Mouse (Mus musculus): ENCODE data around the gene Rora.

Rora gene

DNA sequence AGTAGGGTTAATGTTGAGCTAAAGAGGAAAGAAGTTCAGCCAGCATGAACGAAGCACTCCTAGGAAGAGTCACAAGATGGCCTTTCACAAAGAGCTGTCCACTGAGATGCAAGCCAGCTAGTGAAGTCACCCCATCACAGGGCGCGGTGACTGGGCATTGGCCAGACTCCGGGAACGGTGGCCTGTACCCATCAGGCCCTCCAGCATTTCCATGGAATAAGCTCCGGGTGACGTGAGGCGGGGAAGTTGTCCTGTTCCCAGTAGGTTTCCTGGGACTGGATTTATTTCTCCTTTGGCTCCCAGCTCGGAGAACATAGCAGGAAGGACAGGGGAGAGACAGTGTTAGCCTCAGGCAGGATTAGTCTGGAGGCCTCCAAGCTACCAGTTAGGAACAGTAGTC is 481.0 kb downstream of the Rora start:
- DNase-seq (ENCODE audit: low read depth, low spot score), result peak; percentile 75

DNA sequence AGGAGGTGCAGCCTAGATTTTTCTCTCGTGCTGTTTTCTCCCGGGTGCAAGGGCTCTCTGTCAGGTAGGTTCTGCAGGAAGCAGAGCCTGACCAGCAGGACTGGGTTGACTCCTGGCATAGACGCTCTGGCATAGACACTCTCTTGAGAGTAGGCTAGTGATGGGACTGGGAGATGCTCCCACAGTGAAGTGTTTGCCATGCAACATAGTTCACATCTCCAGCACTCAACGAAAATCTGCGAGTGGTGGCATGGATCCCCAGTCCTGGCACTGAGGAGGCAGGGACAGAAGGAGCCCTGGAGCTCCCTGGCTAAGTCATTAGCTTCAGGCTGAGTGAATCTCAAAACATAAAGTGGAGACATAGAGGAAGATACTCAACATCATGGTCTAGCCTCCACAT is 483.2 kb downstream of the Rora start:
- DNase-seq (ENCODE audit: low read depth, low spot score), result no peak

DNA sequence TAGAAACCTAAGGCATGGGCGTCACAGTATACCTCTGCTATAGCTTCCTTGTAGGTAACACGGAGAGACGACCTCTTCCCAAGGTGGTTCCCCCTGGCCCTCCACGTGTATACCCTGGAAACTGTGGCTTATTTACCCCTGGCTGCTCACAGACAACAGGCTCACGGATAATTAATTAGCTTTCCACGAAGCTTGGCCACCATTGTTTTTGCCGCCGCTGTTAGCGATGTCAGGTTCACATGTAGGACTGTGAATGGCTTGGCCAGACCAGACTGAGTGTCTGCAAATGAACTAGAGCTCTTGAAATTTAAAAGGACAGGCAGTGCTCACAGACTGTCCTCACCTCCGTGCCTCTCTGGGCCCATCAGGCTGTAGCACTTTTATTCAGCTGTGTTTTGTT is 483.8 kb downstream of the Rora start:
- no peak for DNase-seq (ENCODE audit: low read depth, low spot score)

DNA sequence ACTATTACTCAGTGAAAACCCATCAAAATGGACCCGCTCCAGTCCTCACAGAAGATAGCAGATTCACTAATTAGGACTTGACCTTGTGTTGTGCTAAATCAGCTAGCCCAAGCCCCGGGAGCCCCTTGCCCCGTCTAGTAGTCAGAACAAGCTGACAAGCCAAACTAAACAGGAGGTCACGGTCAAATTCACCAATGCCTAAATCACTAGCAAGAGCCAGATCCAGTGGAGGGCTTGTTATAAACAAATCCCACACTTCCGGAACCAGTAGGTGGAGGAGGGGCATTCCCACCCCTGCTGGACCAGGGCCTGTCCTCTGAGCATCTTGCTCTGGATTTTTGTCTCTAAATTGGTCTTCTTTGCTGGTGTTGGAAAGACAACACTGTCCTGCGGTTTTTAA is 486.6 kb downstream of the Rora start:
- no peak for DNase-seq (ENCODE audit: low read depth, low spot score)

DNA sequence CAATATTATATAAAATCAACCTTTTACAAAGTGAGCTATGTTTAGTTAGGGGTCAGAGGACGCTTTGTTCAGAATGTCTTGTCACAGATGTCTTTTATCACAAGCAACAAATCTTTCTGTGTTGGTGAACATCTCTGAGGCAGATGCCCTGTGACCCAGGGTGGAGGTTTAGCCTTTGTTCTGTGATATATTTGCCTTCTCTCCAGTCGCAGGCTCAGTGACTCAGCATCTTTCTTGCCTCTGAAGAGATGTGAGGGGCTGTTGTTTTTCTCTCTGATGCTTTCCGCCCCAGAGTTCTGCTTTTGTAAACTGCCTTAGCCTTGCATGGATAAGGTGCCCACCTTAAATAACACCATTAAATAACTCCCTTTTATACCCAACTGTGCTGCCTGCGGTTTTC is 488.3 kb downstream of the Rora start:
- DNase-seq (ENCODE audit: low read depth, low spot score), result no peak

DNA sequence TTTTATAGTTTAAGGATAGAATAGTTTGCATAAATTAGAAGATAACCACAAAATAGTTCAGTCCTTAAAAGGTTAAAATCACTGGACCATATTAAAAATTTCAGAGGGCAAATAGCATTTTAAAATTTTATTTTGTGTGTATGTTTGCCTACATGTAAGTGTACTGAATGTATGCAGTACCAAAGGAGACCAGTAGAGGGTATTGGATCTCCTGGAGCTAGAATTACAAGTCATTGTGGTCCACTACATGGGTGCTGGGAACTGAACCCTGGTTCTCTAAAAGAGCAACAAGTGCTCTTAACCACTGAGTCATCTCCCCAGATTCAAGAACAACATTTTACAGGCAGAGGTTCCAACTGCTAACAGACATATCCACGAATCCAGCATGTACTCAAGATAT is 493.4 kb downstream of the Rora start:
- no peak for DNase-seq (ENCODE audit: low read depth, low spot score)

DNA sequence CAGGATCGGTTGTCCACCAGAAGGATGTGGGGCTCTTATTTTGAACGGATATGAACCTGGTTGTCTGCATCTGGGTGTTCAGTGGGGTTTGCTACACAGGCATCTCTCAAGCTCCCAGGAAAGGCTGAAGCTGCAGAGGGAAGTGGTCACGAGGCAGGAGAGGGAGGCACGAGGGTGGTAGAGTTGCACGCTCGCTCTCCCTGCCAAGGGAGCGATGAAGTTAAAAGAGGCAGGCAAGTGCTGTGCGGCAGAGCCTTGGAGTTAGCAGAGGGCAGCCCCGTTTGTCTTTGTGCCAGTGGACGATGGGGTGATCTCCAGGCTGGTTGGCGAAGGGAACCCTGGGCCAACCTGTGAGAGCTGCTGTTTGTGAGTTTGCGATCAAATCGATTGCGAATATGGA is 496.6 kb downstream of the Rora start:
- DNase-seq (ENCODE audit: low read depth, low spot score), result peak; percentile 70

DNA sequence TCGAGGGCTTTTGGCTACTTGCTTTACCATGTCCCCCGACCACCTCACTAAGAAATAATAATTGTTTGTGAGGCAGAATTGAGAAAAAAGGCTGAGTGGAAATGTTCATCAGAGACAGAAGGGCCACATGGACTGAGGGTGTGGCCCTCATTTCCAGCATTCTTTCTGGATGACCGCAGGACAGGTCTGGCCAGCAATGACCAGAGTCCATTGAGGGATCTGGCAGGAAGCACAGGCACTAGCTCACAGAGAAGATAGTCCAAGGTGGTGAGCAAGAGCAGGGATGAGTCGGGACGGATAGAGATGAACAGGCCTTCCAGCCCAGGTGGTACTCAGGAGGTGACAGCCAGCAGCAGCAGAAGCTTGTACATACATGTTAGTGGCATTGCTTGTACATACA is 501.1 kb downstream of the Rora start:
- peak; percentile 60 for DNase-seq (ENCODE audit: low read depth, low spot score)

DNA sequence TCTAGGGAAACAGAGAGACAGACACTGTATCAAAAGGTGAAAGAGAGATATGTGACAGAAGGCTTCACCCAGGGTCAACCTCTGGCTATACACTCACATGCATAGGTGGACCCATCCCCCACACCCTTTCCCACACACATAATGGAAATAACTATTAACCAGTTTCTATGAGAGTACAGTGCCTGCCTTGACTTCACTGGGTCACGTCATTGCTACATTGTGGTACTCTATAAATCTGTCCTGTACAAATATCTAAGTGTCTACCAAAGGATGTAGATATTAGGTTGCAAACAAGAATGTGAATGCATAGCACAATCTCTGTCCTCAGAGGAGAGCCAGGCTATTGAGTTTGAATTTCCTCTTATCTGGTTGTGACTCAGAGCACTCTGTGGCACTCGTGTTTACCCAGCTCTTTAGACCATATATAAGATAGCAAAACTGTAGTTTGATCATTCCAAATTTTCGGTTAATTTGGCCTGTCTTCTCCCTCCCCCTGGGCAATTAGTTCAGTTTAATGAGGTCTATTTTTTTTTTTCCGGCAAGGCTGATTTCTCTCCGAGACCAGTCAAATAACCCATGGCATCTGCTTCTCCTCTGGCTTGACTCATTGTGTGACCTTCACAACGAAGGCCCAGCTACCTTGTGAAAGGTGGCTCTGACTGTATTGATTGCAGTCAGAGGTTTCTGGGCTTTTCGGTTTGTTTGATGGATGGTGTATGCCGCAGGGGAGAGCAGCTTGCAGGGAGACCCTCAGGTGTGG is 502.4 kb downstream of the Rora start:
- DNase-seq (ENCODE audit: low read depth, low spot score), result no peak

DNA sequence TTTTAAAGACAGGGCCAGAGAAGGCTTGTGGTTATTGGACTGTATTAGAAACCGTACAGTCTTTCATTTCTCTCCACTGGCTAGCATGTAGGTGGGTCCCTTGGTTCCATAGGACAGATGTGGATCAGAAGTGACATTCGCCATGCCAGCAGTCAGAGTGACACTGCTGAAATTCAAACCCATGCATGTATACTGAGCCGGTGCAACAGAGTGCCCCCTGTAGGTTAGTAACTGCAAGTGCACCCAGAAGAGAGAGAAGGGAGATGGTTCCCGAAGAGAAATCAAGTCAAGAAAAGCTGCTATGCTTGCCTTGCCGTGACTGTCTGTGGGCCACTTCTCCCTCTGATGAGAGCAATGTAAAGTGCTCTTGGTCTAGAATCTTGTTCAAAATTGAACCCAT is 507.2 kb downstream of the Rora start:
- no peak for DNase-seq (ENCODE audit: low read depth, low spot score)

DNA sequence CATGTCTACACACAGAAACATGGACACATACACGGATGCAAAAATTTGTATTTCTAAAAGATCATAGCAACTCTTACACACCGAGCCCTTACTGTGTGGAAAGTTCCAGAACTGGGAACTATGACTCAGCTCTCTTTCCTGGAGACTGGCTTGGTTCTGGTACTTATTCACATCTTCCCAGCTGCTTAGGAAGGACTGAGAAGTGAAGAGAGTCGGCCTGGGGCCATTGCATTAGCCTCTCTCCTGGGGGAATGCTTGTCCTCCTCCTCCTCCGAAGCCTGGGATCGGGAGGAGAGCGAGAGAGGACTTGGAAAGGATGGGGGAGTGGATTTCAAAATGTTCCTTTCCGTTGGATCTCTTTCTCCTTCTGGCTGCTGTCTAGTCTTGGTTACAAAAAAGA is 511.1 kb downstream of the Rora start:
- peak; percentile 85 for DNase-seq (ENCODE audit: low read depth, low spot score)

DNA sequence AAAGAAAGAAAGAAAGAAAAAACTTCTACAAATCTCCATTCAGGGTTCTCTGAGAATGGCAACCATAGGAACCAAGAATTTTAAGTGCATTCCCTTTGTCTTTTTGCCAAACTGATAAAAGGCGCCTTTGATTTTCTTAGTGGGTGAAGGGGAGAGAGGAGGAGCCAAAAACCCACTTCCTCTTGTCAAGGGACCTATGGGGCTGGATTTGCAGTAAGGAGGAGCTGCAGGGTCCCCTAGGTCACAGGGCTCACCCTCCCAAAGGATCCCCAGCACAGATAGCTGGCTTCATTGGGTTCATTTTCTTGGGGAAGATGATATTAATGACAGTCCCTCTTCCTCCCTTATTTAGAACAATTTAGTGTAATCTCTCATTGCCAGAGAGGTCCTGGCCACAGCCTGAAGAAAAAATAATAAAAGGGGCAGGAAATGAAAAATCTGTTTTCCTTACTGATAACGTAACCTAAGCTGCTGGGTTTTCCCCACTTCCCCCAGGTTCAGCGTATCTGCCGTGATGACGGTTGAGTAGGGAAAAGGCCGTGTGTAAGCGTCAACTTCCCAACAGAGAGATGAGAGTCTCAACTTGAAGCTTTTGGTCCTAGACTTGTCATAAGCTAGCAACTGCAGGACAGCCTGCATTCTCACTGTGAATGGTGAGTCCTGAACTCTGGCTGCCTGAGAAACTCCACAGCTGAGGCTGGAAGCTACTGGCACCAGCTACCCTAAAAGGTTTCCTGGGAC is 511.7 kb downstream of the Rora start:
- DNase-seq (ENCODE audit: low read depth, low spot score), result no peak

DNA sequence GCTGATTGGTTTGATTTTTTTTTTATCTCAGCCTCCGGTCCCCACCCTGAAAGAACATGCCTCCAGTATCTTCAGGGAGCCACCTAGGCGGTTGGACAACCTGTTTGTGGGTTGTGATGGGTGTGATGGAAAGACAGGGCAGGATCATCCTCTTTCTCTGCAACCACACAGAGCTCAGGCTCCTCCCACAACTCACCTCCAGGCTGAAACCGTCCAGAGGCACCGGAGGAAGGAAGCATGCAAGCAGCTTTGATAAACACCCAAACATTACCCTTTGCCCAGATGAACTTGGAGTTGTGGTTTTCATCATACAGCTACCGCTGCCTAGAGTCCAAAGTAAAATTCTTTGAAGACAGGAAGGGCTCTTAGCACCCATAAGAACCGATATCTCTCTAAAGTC is 520.5 kb downstream of the Rora start:
- no peak for DNase-seq (ENCODE audit: low read depth, low spot score)

DNA sequence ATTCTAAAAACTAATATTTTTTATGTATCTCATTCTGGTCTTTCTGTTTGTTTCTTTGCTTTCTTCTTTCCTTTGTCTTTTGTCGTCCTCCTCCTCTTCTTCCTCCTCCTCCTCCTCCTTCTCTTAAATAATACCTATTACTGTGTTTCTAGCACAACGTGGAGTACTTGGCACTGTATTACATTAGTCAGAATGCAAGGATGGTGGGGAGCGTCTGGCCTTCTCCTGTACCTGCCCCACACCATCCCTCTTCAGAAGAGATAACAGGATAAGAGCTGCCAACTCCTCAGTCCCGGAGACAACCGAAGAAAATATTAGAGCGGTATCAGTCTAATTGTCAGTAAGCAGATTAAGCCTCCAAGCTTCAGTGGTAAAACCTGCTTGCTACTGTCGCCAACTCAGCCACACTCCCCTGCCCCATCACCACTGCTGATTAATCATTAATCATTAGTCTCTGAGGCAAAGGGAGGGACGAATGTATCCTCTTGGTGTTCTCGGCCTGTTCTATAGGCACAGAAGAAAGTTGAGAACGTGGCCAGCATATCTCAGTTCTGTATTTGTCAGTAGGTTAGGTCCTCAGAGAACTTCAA is 521.0 kb downstream of the Rora start:
- DNase-seq (ENCODE audit: low read depth, low spot score), result no peak

DNA sequence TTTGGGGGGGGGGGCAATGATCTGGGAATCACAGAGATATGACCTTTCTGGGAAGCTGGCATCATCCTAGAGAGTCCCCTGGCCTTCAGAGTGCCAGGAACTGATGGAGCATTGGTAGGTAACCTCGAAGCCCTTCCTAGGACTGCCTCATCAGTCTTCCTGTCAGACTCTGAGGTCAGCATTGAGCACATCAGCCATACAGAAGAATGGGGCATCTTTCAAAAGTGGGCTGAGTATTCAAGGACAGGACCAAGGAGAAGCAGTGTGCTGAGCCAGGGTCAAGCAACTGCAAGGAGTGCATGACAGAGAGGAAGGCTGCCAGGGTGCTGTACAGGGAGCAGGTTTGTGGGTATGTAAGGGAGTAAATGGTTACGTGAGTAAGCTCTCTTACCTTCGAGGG is 523.4 kb downstream of the Rora start:
- no peak for DNase-seq (ENCODE audit: low read depth, low spot score)

DNA sequence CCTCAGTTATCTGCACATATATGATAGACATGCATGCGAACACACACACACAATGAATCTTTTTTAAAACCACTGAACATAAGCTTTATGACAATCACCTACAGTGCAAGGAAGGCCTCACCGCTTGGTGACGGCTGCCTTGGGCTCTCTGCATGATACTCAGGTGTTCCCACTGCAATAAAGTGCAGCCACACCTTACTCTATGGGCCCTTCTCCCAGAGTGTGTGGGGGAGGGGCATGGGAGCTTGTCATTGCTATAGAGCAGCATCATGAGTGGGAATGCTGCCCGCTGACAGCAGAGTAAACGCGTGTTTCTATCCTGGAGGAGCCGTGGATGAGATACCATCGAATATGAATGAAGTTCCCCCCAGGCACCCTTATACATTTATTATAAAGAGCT is 525.6 kb downstream of the Rora start:
- no peak for DNase-seq (ENCODE audit: low read depth, low spot score)

DNA sequence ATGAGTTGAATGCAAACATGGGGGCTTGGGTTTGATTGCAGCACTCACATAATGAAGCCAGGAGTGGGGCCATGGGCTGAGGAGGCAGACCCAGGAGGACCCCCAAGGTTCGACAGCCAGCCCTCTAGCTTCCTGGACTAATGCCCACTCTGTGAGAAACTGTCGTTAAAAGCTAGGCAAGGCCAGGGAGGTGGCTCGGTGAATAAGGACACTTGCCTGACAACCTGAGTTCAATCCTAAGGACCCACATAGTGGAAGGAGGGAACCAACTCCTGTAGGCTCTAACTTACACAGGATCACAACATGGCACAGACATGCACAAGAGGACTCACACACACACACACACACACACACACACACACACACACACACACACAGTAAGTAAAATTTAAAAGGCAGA is 527.4 kb downstream of the Rora start:
- DNase-seq (ENCODE audit: low read depth, low spot score), result no peak

DNA sequence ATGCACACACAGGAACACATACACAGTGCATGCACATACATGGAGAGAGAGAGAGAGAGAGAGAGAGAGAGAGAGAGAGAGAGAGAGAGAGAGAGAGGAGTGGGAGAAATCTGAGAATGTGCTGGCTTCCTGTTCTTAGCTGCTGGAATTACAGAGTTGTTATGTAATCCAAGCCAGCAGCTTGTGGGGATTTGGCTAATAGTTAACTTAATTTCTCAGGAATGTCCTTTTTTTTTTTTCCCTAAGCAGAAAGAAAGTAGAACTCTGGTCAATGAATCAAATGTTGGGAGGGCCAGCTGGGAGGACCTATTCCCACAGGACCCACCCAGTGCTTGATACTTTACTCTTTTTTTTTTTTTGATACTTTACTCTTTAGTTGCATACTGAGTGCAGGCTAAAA is 527.8 kb downstream of the Rora start:
- peak; percentile 88 for DNase-seq (ENCODE audit: low read depth, low spot score)

DNA sequence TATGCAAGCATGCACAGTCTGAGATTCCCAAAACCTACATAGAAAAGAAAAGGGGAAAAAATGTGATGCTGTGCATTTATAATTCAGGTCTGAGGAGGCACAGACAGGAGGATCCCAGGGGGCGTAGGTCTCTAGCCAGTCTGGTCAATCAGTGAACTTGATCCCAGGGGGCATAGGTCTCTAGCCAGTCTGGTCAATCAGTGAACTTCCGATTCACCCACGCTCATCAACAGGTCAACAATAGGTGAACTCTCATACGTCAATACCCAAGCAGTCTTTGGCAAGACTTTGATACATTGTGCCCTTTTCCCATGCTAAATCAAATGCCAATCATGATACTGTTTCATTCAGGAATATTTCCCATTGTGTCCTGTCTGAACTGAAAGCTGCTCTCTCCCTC is 530.3 kb downstream of the Rora start:
- DNase-seq (ENCODE audit: low read depth, low spot score), result no peak

DNA sequence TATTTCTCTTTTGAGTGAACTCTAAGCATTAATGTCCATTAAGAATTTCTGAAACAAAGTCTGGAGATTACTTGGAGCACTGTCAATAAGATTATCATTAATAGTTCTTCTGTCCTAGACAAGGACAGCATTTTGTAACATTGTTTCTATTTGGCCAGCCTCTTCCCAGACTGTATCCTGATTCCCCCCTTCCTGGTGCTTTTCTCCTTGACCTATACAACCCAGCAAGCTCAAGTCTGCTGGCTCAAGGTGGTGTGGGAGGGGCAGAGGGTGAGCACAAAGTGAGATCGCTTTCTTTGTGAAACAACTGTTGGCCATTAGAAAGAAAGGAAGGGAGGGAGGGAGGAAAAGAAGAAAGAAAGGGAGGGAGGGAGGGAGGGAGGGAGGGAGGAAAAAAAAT is 537.1 kb downstream of the Rora start:
- no peak for DNase-seq (ENCODE audit: low read depth, low spot score)

DNA sequence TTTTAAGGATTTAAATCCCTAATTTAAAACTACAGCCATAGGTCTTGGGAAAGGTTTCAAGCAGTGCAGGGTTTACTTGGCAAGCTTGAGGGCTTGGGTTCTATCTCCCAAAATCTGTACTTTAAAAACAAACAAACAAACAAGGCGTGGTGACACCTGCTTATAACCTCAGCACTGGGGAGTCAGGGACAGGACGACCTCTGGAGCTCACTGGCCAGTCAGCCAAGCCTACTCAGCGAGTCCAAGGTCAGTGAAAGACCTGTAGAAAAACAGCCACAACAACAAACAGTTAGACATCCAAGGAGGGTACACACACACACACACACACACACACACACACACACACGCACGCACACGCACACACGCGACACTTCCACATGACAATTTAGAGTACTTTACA is 538.9 kb downstream of the Rora start:
- DNase-seq (ENCODE audit: low read depth, low spot score), result no peak

DNA sequence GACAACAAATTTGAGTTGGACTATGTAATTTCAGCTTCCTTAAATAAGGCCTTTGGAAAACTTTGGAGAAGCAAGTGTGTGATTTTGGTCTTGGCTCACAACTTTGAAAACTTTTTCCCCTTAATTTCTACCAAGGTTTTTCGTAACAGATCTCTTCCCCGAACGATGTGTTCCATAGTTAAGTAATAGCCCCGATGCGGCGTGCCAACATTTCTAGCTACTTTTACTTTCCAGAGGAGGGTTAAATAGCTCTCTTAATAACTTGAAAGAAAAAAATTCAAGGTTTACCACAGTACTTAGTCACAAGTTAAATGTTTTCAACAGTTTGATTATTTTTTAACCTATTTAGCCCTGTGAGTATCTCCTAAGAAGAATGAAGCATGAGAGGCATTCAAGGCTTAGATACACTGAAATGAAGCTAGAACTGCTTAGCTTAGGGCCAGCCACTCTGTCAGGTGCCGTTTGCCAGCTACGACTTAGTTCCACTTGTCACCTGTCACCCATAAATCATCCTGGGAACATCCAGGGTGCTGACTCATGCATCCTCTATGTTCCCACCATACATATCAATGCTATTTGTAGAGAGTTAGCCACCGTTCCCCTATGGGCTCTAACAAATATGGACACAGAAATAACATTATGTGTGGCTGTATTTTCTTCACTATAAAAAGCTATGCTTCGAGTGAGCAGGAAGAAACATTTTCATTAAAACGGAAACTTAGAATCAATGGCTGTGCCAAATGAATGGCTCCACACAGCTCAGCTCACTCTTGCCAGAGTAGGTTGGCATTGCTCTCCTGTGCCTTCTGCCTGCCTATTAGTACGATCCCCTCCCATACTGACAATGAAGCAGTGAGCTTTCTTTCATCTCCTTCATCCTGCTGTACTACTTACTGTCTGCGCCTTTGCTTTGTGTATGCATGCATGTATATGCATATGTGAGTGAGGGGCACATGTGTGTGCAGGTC is 541.3 kb downstream of the Rora start:
- peak; percentile 96 for DNase-seq (ENCODE audit: low read depth, low spot score)
